Mouse (Mus musculus) kidney, embryonic 16.5 days (tissue): ENCODE results near the gene Apeh. TPM values are rescaled to one million over a fixed set of nuclear protein-coding genes. Genes with fewer than 3 reads are reported as not detected.
"Not testable (repeated sequence)": the region's sequence is repeated elsewhere in the genome, so short reads cannot be mapped to it uniquely, and the experiment has no call there.

Experiments
- ATAC-seq: fragments of 200-750 bp; cut with Nextera tagmentation; 2 replicates; pipeline ENCODE4 v1.8.0; 2017; ENCODE audit warnings: moderate TSS enrichment; ENCODE audit not compliant: low FRiP score, low TSS enrichment
- H3K27ac ChIP-seq: fragments of 300-500 bp; sonication (generic); 2 replicates; pipeline ENCODE4 v1.5.1; 2014; ENCODE audit warnings: low read length
- H3K27me3 ChIP-seq: fragments of 300-500 bp; sonication (generic); 2 replicates; pipeline ENCODE4 v1.6.1; 2014; ENCODE audit warnings: low read length, control low read depth, mixed read lengths; ENCODE audit not compliant: insufficient read depth
- H3K36me3 ChIP-seq: fragments of 300-500 bp; sonication (generic); 2 replicates; pipeline ENCODE4 v1.6.1; 2014; ENCODE audit warnings: low read length, control low read depth, mixed read lengths; ENCODE audit not compliant: insufficient read depth
- H3K4me1 ChIP-seq: fragments of 300-500 bp; sonication (generic); 2 replicates; pipeline ENCODE4 v1.6.1; 2014; ENCODE audit warnings: low read length, control low read depth, mixed read lengths; ENCODE audit not compliant: insufficient read depth
- H3K4me2 ChIP-seq: fragments of 300-500 bp; sonication (generic); replicated peaks from 2 replicates; pipeline ENCODE4 v1.6.1; 2014; ENCODE audit warnings: low read depth, low read length
- H3K4me3 ChIP-seq: fragments of 300-500 bp; sonication (generic); 2 replicates; pipeline ENCODE4 v1.5.1; 2014; ENCODE audit warnings: mild to moderate bottlenecking, low read length
- H3K9ac ChIP-seq: fragments of 300-500 bp; sonication (generic); replicated peaks from 2 replicates; pipeline ENCODE4 v1.6.1; 2014; ENCODE audit warnings: low read length
- H3K9me3 ChIP-seq: fragments of 300-500 bp; sonication (generic); 2 replicates; pipeline ENCODE4 v1.6.1; 2016; ENCODE audit warnings: low read length, control low read depth
- WGBS: fragments of 180-500 bp; shearing (Covaris S2); extraction: QIAGEN DNeasy Blood & Tissue Kit; methylation state at CpG from one replicate; pipeline ENCODE4 v1.1.7; 2014; 5-methylcytosine and 5-hydroxymethylcytosine counted together
- polyA plus RNA-seq: library from polyadenylated mRNA; unstranded; fragments of >200 nt; fragmentation: Nextera tagmentation; extraction: Ambion mirVana; gene quantifications from 2 replicates; pipeline ENCODE4 v1.2.1, GENCODE M21; 2015

The Apeh gene
- polyA plus RNA-seq, 1 experiment from 2014 or later = 93.0 TPM

DNA sequence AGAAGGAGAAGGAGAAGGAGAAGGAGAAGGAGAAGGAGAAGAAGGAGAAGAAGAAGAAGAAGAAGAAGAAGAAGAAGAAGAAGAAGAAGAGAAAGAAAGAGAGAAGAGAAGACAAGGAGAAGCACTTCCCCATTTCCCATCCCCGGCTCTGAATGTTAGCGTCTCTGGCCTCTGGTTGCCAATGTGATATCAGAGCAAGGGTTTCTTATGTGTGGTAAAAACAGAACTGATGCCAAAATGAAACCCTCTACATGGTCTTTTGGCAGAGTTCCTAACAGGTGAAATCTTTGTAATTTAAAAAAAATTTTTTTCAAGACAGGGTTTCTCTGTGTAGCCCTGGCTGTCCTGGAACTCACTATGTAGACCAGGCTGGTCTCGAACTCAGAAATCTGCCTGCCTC lies 41.3 kb upstream of the Apeh start:
- not testable (repeated sequence) for H3K4me3 ChIP-seq, H3K9ac ChIP-seq, H3K27me3 ChIP-seq, H3K4me1 ChIP-seq, ATAC-seq, H3K27ac ChIP-seq, H3K4me2 ChIP-seq, H3K36me3 ChIP-seq, H3K9me3 ChIP-seq
- WGBS = 92% methylated on average over 3 of the region's 3 CpGs

DNA sequence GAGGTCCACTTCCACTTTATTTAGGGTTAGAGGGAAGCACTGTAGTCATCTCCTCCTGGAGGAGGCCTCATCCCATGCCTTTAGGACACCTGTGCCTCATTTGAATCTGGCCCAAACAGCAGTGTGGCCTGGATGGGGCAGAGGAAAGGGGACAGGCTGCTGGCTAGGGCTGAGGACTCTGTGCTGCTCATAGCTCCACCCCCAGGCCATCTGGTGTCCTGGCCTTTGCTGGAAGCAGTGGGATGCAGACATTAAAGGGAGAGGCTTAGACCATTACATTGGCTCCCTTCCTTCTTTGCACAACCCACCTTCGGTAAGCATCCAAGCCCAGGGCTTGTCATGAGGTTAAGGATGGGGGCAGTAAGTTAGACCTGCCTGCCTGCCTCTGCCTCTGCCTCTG lies 39.1 kb upstream of the Apeh start:
- no peak for ATAC-seq
- Histone ChIP-seq H3K9ac (no peak overlapping the region), H3K36me3 (no peaks in the 10 kb centered on the region), H3K27me3 (no peaks in the 10 kb centered on the region; the same call in 1 of the 2 replicates), H3K4me1 (no peaks in the 10 kb centered on the region), H3K27ac (no peak overlapping the region), H3K9me3 (no peaks in the 10 kb centered on the region), H3K4me2 (no peak overlapping the region), H3K4me3 (no peak overlapping the region)
- 63% methylated on average over 1 of the region's 1 CpGs for WGBS

DNA sequence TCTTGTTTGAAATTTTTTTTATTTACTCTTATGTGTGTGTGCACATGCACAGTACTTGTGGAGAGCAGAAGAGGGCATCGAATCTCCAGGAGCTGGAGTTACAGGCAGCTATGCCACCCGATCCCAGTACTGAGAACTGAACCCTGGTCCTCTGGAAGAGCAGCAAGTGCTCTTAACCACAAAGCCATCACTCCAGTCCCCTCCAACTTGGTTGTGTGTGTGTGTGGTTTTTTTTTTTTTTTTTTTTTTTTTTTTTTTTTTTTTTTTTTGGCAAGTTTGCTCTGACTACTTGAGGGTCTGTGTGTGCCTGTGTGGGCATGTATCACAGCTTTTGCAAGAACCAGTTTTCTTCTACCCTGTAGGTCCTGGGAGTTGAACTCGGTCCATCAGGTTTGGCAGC lies 38.0 kb upstream of the Apeh start:
- no peaks in the 10 kb centered on the region for H3K4me1 ChIP-seq
- H3K4me2 ChIP-seq = no peak overlapping the region
- ATAC-seq = no peak
- no peak overlapping the region for H3K27ac ChIP-seq
- H3K9ac ChIP-seq = no peak overlapping the region
- no peaks in the 10 kb centered on the region for H3K27me3 ChIP-seq
- no peaks in the 10 kb centered on the region for H3K9me3 ChIP-seq
- no peak overlapping the region for H3K4me3 ChIP-seq
- WGBS = 92% methylated on average over 3 of the region's 3 CpGs
- no peaks in the 10 kb centered on the region for H3K36me3 ChIP-seq

DNA sequence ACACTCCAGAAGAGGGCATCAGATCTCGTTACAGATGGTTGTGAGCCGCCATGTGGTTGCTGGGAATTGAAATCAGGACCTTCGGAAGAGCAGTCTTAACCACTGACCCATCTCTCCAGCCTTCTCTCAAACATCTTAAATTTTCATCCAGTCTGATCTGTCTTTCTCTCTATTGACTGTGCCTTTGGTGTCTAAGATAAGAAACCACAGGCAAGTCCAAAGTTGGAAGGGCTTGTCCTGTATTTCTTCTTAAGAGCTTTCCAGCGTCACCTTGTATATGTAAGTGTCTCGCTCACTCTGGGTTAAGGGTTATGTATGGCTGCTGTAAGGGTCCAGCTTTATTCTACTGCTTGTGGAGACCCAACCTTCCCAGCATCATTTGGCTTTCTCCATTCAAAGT lies 37.1 kb upstream of the Apeh start:
- H3K9ac ChIP-seq = no peak overlapping the region
- WGBS = 88% methylated on average over 5 of the region's 5 CpGs
- no peak overlapping the region for H3K4me2 ChIP-seq
- H3K27me3 ChIP-seq = no peaks in the 10 kb centered on the region
- ATAC-seq = no peak
- no peaks in the 10 kb centered on the region for H3K9me3 ChIP-seq
- H3K4me3 ChIP-seq = no peak overlapping the region
- H3K27ac ChIP-seq = no peak overlapping the region
- H3K36me3 ChIP-seq = no peaks in the 10 kb centered on the region
- no peaks in the 10 kb centered on the region for H3K4me1 ChIP-seq

DNA sequence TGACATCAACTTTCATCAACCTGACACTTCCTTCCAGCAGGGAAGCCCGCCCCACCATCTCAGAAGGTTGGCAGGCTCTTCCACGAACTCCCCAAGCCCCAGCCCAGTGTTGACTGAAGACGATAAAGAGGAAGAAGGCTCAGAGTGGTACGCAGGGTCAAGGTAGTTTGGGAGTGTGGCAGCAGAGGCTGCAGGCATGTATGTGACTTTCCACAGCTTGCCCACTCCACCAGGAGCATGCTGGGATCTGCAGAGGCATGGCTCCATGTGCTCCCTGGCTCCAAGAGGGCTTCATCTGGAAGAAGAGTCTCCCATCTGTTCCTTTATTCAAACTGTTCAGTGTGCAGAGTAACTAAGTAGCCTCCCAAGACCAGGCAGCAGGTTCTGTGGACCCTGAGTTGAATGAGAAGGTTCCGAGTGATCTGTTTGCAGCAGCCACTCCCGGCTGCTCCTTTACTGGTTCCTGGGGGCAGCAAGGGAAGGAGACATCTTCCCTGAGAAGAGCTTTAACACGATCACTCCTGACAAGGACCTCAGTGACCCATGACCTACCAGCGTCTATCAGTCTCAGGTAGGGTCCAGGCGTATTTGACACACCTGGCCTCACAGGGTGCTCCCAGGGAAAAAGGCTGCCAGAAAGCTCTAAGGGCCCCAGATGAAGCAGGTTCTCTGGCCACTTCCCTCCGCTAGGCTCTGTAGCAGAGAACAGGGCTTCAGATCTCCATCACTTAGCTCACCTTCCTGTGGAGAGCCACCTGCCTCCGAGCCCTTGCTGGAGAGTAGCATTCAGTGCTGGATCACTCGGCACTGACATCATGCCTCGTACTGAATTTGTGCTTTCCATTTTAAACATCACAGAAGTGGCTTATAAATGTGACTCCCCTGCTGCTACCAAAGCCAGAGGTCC lies 34.9 kb upstream of the Apeh start:
- ATAC-seq = no peak
- Histone ChIP-seq H3K27ac (no peak overlapping the region), H3K4me2 (no peak overlapping the region), H3K9ac (no peak overlapping the region), H3K36me3 (no peaks in the 10 kb centered on the region), H3K9me3 (no peaks in the 10 kb centered on the region), H3K27me3 (no peaks in the 10 kb centered on the region), H3K4me3 (no peak overlapping the region), H3K4me1 (no peaks in the 10 kb centered on the region)
- WGBS = 74% methylated on average over 13 of the region's 13 CpGs

DNA sequence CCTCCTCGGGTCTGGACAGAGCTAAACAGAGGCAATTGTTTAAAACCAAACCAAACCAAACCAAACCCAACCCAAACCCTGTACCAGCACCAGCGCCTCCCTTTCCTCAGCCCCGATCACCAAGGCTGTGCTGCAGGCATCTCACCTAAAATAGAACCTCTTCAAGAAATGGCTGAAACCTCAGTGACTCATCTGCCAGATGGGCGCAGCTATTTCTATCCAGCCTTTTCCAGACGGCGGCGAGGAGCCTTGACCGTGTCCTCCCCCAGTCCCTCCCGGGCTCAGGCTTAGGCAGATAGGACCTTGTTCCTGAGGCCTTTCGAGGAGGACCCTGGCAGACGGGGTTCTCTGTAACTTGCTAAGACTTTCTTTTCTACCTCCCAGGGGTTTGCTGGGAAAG lies 33.8 kb upstream of the Apeh start:
- no peaks in the 10 kb centered on the region for H3K4me1 ChIP-seq
- no peak overlapping the region for H3K4me3 ChIP-seq
- no peak overlapping the region for H3K27ac ChIP-seq
- ATAC-seq = no peak
- 78% methylated on average over 11 of the region's 11 CpGs for WGBS
- no peak overlapping the region for H3K9ac ChIP-seq
- H3K27me3 ChIP-seq = no peaks in the 10 kb centered on the region
- no peak overlapping the region for H3K4me2 ChIP-seq
- H3K36me3 ChIP-seq = no peaks in the 10 kb centered on the region
- H3K9me3 ChIP-seq = no peaks in the 10 kb centered on the region

DNA sequence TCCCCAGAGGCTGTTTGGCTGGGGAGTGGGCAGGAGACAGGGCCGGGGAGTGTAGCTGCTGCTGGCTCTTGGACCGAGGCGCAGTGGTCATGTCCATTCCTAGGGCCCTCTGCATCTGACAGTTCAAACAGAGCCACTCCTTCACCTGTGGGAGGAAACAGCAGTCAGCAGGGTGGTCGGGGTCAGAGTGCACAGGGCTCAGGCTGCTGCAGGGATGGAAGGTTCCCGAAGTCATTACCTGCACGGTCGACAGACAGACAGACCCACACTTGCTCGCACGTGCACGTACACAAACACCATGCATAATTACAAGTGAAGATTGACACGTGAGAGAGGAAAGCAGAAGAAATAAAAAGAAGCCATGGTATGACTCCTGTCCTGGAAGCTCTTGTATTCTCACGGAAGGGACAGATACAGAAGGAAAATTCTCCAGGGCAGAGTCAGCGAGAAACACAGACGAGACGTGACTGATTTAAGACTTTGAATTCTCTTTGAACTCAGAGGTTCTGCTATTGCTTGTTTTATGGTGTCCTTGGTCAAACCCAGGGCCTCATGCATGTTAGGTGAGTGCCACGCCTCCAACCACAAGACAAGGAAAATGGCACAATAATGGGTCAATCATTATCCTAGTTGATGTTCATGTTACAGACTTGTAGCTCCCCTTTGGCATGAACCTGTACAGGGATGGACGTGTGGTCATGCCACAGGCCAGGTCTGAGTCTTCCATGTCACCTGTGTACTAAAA lies 32.2 kb upstream of the Apeh start:
- Histone ChIP-seq H3K4me3 (no peak overlapping the region), H3K9me3 (no peaks in the 10 kb centered on the region), H3K27me3 (no peaks in the 10 kb centered on the region), H3K4me2 (no peak overlapping the region), H3K9ac (no peak overlapping the region), H3K27ac (no peak overlapping the region), H3K4me1 (no peaks in the 10 kb centered on the region), H3K36me3 (no peaks in the 10 kb centered on the region)
- 54% methylated on average over 17 of the region's 17 CpGs for WGBS
- no peak for ATAC-seq

DNA sequence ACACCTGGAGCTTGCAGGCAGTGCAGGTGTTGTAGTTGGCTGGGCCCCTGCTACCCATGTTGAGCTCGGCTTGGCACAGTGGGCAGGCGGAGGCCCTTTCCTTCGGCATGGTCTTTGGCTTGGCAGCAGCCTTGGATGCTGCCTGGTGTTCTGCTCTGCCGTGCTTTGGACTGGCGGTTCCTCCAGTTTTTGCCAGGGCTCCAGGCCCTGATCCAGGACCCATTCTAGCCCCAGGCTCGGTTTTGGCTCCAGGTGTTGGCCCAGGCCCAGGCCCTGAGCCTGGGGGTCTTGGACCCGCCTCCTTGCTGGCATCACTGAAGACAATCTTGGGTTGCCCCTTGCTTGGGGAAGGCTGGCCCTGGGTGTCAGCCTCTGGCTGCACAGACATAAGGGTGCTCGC lies 31.3 kb upstream of the Apeh start:
- Histone ChIP-seq H3K9ac (no peak overlapping the region), H3K4me2 (no peak overlapping the region), H3K27ac (no peak overlapping the region), H3K36me3 (no peaks in the 10 kb centered on the region), H3K4me1 (no peaks in the 10 kb centered on the region), H3K9me3 (no peaks in the 10 kb centered on the region), H3K27me3 (no peaks in the 10 kb centered on the region), H3K4me3 (no peak overlapping the region)
- WGBS = 94% methylated on average over 8 of the region's 8 CpGs
- ATAC-seq = no peak

DNA sequence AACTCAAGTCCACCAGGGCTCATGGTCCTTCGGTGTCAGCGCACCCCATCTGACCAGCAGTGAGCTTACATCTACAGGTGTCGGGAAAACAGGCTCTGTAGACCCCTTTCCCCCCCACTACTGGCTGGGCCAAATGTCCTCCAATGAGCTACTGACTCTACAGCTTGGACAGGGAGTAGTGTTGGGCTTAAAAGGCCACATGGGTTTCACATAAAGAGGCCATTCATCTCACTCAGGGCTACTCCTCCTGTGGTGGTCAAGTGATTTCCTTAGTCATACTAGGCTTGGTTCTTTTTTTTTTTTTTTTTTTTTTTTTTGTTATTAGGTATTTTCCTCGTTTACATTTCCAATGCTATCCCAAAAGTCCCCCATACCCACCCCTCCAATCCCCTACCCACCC lies 29.5 kb upstream of the Apeh start:
- Histone ChIP-seq H3K9me3 (no peaks in the 10 kb centered on the region), H3K9ac (no peak overlapping the region), H3K4me1 (peaks cover 14% of the 10 kb centered on the region), H3K27ac (no peak overlapping the region), H3K4me3 (no peak overlapping the region), H3K4me2 (no peak overlapping the region), H3K27me3 (no peaks in the 10 kb centered on the region), H3K36me3 (no peaks in the 10 kb centered on the region)
- ATAC-seq = no peak
- 92% methylated on average over 3 of the region's 4 CpGs for WGBS
